Mouse (Mus musculus) lung, embryonic 15.5 days (tissue): ENCODE data around the gene Fuom. TPM values are rescaled to one million over a fixed set of nuclear protein-coding genes. Genes with fewer than 3 reads are reported as not detected.
A peak's percentile ranks its signal among the peaks of the same experiment; 100 is the strongest.

Experiments used
- ATAC-seq: fragments of 200-750 bp; cut with Nextera tagmentation; 2 replicates; pipeline ENCODE4 v1.8.0; 2017; ENCODE audit warnings: moderate number of reproducible peaks, borderline replicate concordance; ENCODE audit not compliant: low FRiP score, low TSS enrichment; ENCODE audit errors: extremely low read depth
- H3K27ac ChIP-seq: fragments of 300-500 bp; sonication (generic); 2 replicates; pipeline ENCODE4 v1.5.1; 2015; ENCODE audit warnings: moderate library complexity, mild to moderate bottlenecking, inconsistent platforms
- H3K27me3 ChIP-seq: fragments of 300-500 bp; sonication (generic); 2 replicates; pipeline ENCODE4 v1.6.1; 2015; ENCODE audit warnings: inconsistent platforms
- H3K36me3 ChIP-seq: fragments of 300-500 bp; sonication (generic); 2 replicates; pipeline ENCODE4 v1.6.1; 2015; ENCODE audit warnings: inconsistent platforms
- H3K4me1 ChIP-seq: fragments of 300-500 bp; sonication (generic); 2 replicates; pipeline ENCODE4 v1.6.1; 2015; ENCODE audit warnings: inconsistent platforms
- H3K4me2 ChIP-seq: fragments of 300-500 bp; sonication (generic); 2 replicates; pipeline ENCODE4 v1.6.1; 2015; ENCODE audit warnings: inconsistent platforms, mild to moderate bottlenecking, moderate library complexity
- H3K4me3 ChIP-seq: fragments of 300-500 bp; sonication (generic); 2 replicates; pipeline ENCODE4 v1.5.1; 2015; ENCODE audit warnings: mild to moderate bottlenecking, inconsistent platforms
- H3K9ac ChIP-seq: fragments of 300-500 bp; sonication (generic); 2 replicates; pipeline ENCODE4 v1.6.1; 2015; ENCODE audit warnings: inconsistent platforms
- H3K9me3 ChIP-seq: fragments of 300-500 bp; sonication (generic); 2 replicates; pipeline ENCODE4 v1.6.1; 2016; ENCODE audit warnings: inconsistent platforms
- WGBS: fragments of 180-500 bp; shearing (Covaris S2); methylation state at CpG from one replicate; pipeline ENCODE4 v1.1.7; 2015; 5-methylcytosine and 5-hydroxymethylcytosine counted together
- polyA plus RNA-seq: library from polyadenylated mRNA; unstranded; fragments of >200 nt; fragmentation: Nextera tagmentation; extraction: Ambion mirVana; gene quantifications from 2 replicates; pipeline ENCODE4 v1.2.1, GENCODE M21; 2015

Gene Fuom
- polyA plus RNA-seq, 1 experiment from 2014 or later: 19.1 TPM

- no peak overlapping the region for H3K4me3 ChIP-seq
- H3K9ac ChIP-seq: no peak overlapping the region
- no peaks in the 10 kb centered on the region for H3K36me3 ChIP-seq
- H3K4me2 ChIP-seq: no peak overlapping the region
- 62% methylated on average over 6 of the region's 6 CpGs for WGBS
- no peaks in the 10 kb centered on the region for H3K4me1 ChIP-seq
- no peaks in the 10 kb centered on the region for H3K9me3 ChIP-seq
- H3K27ac ChIP-seq: no peak overlapping the region
- peaks cover 44% of the 10 kb centered on the region for H3K27me3 ChIP-seq
- ATAC-seq: no peak
Measured at GRCm38 (mm10) chr7:140067397-140067796, 34.8 kb downstream of the Fuom start.

- Histone ChIP-seq H3K27ac (no peak overlapping the region), H3K27me3 (peaks cover 78% of the 10 kb centered on the region), H3K4me1 (peaks cover 12% of the 10 kb centered on the region), H3K9me3 (no peaks in the 10 kb centered on the region), H3K36me3 (no peaks in the 10 kb centered on the region), H3K9ac (no peak overlapping the region), H3K4me2 (no peak overlapping the region), H3K4me3 (no peak overlapping the region)
- no peak for ATAC-seq
- WGBS: 18% methylated on average over 7 of the region's 7 CpGs
Measured at GRCm38 (mm10) chr7:140063092-140063491, 39.1 kb downstream of the Fuom start.

- 19% methylated on average over 11 of the region's 11 CpGs for WGBS
- no peak for ATAC-seq
- peaks cover 86% of the 10 kb centered on the region for H3K27me3 ChIP-seq
- H3K4me2 ChIP-seq: no peak overlapping the region
- H3K4me1 ChIP-seq: peaks cover 12% of the 10 kb centered on the region
- no peaks in the 10 kb centered on the region for H3K36me3 ChIP-seq
- no peak overlapping the region for H3K9ac ChIP-seq
- no peak overlapping the region for H3K27ac ChIP-seq
- H3K4me3 ChIP-seq: no peak overlapping the region
- H3K9me3 ChIP-seq: no peaks in the 10 kb centered on the region
Measured at GRCm38 (mm10) chr7:140062307-140062706, 39.9 kb downstream of the Fuom start.

GRCm38 (mm10) chr7:140061832-140062130, 40.5 kb downstream of the Fuom start:
- Histone ChIP-seq H3K36me3 (no peaks in the 10 kb centered on the region), H3K4me3 (no peak overlapping the region), H3K9me3 (no peaks in the 10 kb centered on the region), H3K27ac (no peak overlapping the region), H3K27me3 (peaks cover 91% of the 10 kb centered on the region), H3K4me2 (peak overlapping the region; percentile 62), H3K4me1 (peaks cover 12% of the 10 kb centered on the region), H3K9ac (no peak overlapping the region)
- no peak; the same call in 1 of the 2 replicates for ATAC-seq
- WGBS: 4% methylated on average over 6 of the region's 6 CpGs

GRCm38 (mm10) chr7:140060936-140061831, 41.1 kb downstream of the Fuom start:
- H3K4me1 ChIP-seq: peaks cover 12% of the 10 kb centered on the region
- 0 out of 2 replicates have a peak, but pooled peaks have one; percentile 12 for ATAC-seq
- under 1% methylated on average over 47 of the region's 47 CpGs for WGBS
- H3K9me3 ChIP-seq: no peaks in the 10 kb centered on the region
- no peaks in the 10 kb centered on the region for H3K36me3 ChIP-seq
- no peak overlapping the region for H3K9ac ChIP-seq
- H3K27ac ChIP-seq: no peak overlapping the region
- peak overlapping the region; percentile 36 for H3K4me3 ChIP-seq
- H3K27me3 ChIP-seq: peaks cover 97% of the 10 kb centered on the region
- H3K4me2 ChIP-seq: peak overlapping the region; percentile 62

GRCm38 (mm10) chr7:140059601-140060000, 42.6 kb downstream of the Fuom start:
- Histone ChIP-seq H3K4me3 (no peak overlapping the region), H3K36me3 (no peaks in the 10 kb centered on the region), H3K27me3 (peaks cover 96% of the 10 kb centered on the region), H3K9ac (no peak overlapping the region), H3K4me2 (no peak overlapping the region), H3K27ac (no peak overlapping the region), H3K9me3 (no peaks in the 10 kb centered on the region), H3K4me1 (peaks cover 12% of the 10 kb centered on the region)
- 36% methylated on average over 4 of the region's 4 CpGs for WGBS
- ATAC-seq: no peak

- H3K27ac ChIP-seq: no peak overlapping the region
- H3K4me3 ChIP-seq: peak overlapping the region; percentile 41
- peaks cover 92% of the 10 kb centered on the region for H3K27me3 ChIP-seq
- H3K4me1 ChIP-seq: peaks cover 12% of the 10 kb centered on the region
- no peaks in the 10 kb centered on the region for H3K9me3 ChIP-seq
- WGBS: 25% methylated on average over 7 of the region's 7 CpGs
- H3K36me3 ChIP-seq: no peaks in the 10 kb centered on the region
- peak overlapping the region; percentile 73 for H3K4me2 ChIP-seq
- ATAC-seq: no peak
- H3K9ac ChIP-seq: 0 out of 2 replicates have a peak overlapping the region, but pooled peaks have one; percentile 4
Measured at GRCm38 (mm10) chr7:140058528-140058927, 43.7 kb downstream of the Fuom start.

GRCm38 (mm10) chr7:140057413-140058407, 44.5 kb downstream of the Fuom start:
- Histone ChIP-seq H3K9ac (0 out of 2 replicates have a peak overlapping the region, but pooled peaks have one; percentile 4), H3K36me3 (no peaks in the 10 kb centered on the region), H3K4me2 (peak overlapping the region; percentile 73), H3K9me3 (no peaks in the 10 kb centered on the region), H3K27ac (no peak overlapping the region), H3K4me3 (peak overlapping the region; percentile 41), H3K4me1 (peaks cover 12% of the 10 kb centered on the region), H3K27me3 (peaks cover 93% of the 10 kb centered on the region)
- peak; percentile 40; the same call in 1 of the 2 replicates for ATAC-seq
- 3% methylated on average over 53 of the region's 53 CpGs for WGBS

GRCm38 (mm10) chr7:140054124-140054523, 48.1 kb downstream of the Fuom start:
- Histone ChIP-seq H3K4me3 (no peak overlapping the region), H3K27me3 (peaks cover 93% of the 10 kb centered on the region), H3K9ac (no peak overlapping the region), H3K4me2 (no peak overlapping the region), H3K4me1 (peaks cover 10% of the 10 kb centered on the region), H3K36me3 (no peaks in the 10 kb centered on the region), H3K9me3 (no peaks in the 10 kb centered on the region), H3K27ac (no peak overlapping the region)
- no peak for ATAC-seq
- 71% methylated on average over 4 of the region's 4 CpGs for WGBS

GRCm38 (mm10) chr7:140049115-140049689, 53.0 kb downstream of the Fuom start:
- peak; percentile 53; the same call in 1 of the 2 replicates for ATAC-seq
- H3K9ac ChIP-seq: no peak overlapping the region
- WGBS: under 1% methylated on average over 34 of the region's 34 CpGs
- H3K4me3 ChIP-seq: peak overlapping the region; percentile 41
- peak overlapping the region; percentile 82 for H3K4me2 ChIP-seq
- peaks cover 24% of the 10 kb centered on the region for H3K4me1 ChIP-seq
- H3K27ac ChIP-seq: no peak overlapping the region
- no peaks in the 10 kb centered on the region for H3K9me3 ChIP-seq
- peaks cover 96% of the 10 kb centered on the region for H3K27me3 ChIP-seq
- no peaks in the 10 kb centered on the region for H3K36me3 ChIP-seq

- H3K9ac ChIP-seq: peak within 1 kb of the TSS; percentile 14; the same call in 1 of the 2 replicates
- WGBS: 1% methylated on average over 56 of the region's 56 CpGs
- H3K4me1 ChIP-seq: peaks cover 24% of the 10 kb centered on the region
- ATAC-seq: peak; percentile 11; the same call in 1 of the 2 replicates
- H3K9me3 ChIP-seq: no peaks in the 10 kb centered on the region
- H3K27ac ChIP-seq: no peak within 1 kb of the TSS
- peaks cover 94% of the 10 kb centered on the region for H3K27me3 ChIP-seq
- no peaks in the 10 kb centered on the region for H3K36me3 ChIP-seq
- peak within 1 kb of the TSS; percentile 41 for H3K4me3 ChIP-seq
- H3K4me2 ChIP-seq: peak within 1 kb of the TSS; percentile 82
Measured at GRCm38 (mm10) chr7:140048361-140049114, 53.7 kb downstream of the Fuom start, which contains the start of gene Msx3. Msx3 (minus strand) TSS chr7:140049089.
